In the genomic region with DNA sequence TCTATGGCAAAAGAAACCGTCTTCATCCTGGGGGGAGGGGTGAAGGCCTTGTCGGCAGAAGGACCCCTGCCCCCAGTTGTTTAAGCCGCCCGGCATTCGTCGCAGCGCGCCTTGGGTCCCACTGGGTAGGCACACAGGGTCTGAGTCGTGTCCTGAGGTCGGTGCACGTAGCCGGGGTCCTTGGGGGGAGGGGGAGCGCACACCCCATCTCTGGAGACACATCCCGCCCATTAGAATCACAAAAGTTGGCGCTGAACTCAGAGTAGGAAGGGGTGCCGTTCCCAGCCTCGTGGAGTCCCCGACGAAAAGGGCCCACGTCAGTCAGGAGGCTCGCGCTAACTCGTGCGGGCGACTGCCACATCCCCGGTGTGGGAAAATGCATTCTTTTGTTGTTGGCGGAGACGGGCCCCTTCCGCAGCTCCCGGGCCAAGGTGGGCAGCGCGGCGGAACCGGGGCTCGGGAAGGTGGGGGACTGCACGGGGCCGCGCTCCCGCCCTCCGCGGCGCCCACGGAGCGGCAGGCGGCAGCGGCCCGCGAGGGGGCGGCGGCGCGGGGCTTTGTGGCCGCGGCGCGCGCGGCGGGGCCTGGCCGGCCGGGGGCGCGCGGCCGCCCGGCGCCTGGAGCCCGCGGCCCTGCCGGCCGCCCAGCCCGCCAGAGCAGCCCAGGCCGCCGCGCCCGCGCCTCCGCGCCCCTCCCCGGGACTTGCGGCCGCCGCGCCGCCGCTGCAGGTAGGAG, we compare ENCODE assay signal across 8 mouse cellular contexts. TPM values are rescaled to one million over a fixed set of nuclear protein-coding genes. Genes with fewer than 3 reads are reported as not detected.
A peak's percentile ranks its signal among the peaks of the same experiment; 100 is the strongest.
DNase-seq lines count a peak whose midpoint lies in the region; ATAC-seq and TF ChIP-seq lines count a peak whose summit lies in the region.

TSS of gene Msantd3 (plus strand) at position 95 of the 735 bp plus-strand sequence.

- H3K9ac ChIP-seq in intestine, postnatal 0 days (ENCODE audit: low read depth, low read length) = peak within 1 kb of the TSS; percentile 83
- H3K9ac ChIP-seq in limb, embryonic 15.5 days = peak within 1 kb of the TSS; percentile 98
- peak within 1 kb of the TSS; percentile 98 for H3K9ac ChIP-seq in midbrain, embryonic 15.5 days
- H3K9ac ChIP-seq in stomach, postnatal 0 days (ENCODE audit: low read length) = peak within 1 kb of the TSS; percentile 94

- 5% methylated on average over 86 of the region's 86 CpGs for WGBS in embryonic facial prominence, embryonic 10.5 days
- WGBS in intestine, postnatal 0 days = 1% methylated on average over 59 of the region's 86 CpGs
- under 1% methylated on average over 58 of the region's 86 CpGs for WGBS in limb, embryonic 15.5 days
- WGBS in midbrain, embryonic 15.5 days = under 1% methylated on average over 73 of the region's 86 CpGs
- WGBS in stomach, postnatal 0 days = 1% methylated on average over 43 of the region's 86 CpGs

- peak within 1 kb of the TSS; percentile 88 for H3K4me2 ChIP-seq in intestine, postnatal 0 days (replicated peaks; ENCODE audit: low read depth)
- peak within 1 kb of the TSS; percentile 65 for H3K4me2 ChIP-seq in limb, embryonic 15.5 days
- peak within 1 kb of the TSS; percentile 94 for H3K4me2 ChIP-seq in midbrain, embryonic 15.5 days
- peak within 1 kb of the TSS; percentile 76 for H3K4me2 ChIP-seq in stomach, postnatal 0 days (replicated peaks; ENCODE audit: low read depth)

- H3K27me3 ChIP-seq in embryonic facial prominence, embryonic 10.5 days (replicated peaks; ENCODE audit: low read depth, poor library complexity, severe bottlenecking) = no peaks in the 10 kb centered on the region
- no peaks in the 10 kb centered on the region for H3K27me3 ChIP-seq in intestine, postnatal 0 days (replicated peaks; ENCODE audit: control insufficient read depth, insufficient read depth, low read length)
- H3K27me3 ChIP-seq in limb, embryonic 15.5 days = no peaks in the 10 kb centered on the region
- H3K27me3 ChIP-seq in midbrain, embryonic 15.5 days (replicated peaks) = no peaks in the 10 kb centered on the region
- no peaks in the 10 kb centered on the region for H3K27me3 ChIP-seq in stomach, postnatal 0 days (ENCODE audit: control insufficient read depth, insufficient read depth, low read length)

- H3K4me3 ChIP-seq in embryonic facial prominence, embryonic 10.5 days = peak within 1 kb of the TSS; percentile 88
- H3K4me3 ChIP-seq in intestine, postnatal 0 days (ENCODE audit: low read depth, low read length) = peak within 1 kb of the TSS; percentile 55
- H3K4me3 ChIP-seq in limb, embryonic 15.5 days = peak within 1 kb of the TSS; percentile 75
- peak within 1 kb of the TSS; percentile 89 for H3K4me3 ChIP-seq in midbrain, embryonic 15.5 days
- peak within 1 kb of the TSS; percentile 70 for H3K4me3 ChIP-seq in stomach, postnatal 0 days (ENCODE audit: low read depth, low read length)

- peaks cover 48% of the 10 kb centered on the region for H3K4me1 ChIP-seq in embryonic facial prominence, embryonic 10.5 days
- 0 out of 2 replicates have a peak, but pooled peaks cover 2% of the 10 kb centered on the region for H3K4me1 ChIP-seq in intestine, postnatal 0 days (replicated peaks; ENCODE audit: control insufficient read depth, insufficient read depth, low read length)
- H3K4me1 ChIP-seq in limb, embryonic 15.5 days = peaks cover 9% of the 10 kb centered on the region
- H3K4me1 ChIP-seq in midbrain, embryonic 15.5 days = peaks cover 43% of the 10 kb centered on the region
- no peaks in the 10 kb centered on the region; the same call in none of the 2 replicates for H3K4me1 ChIP-seq in stomach, postnatal 0 days (replicated peaks; ENCODE audit: control insufficient read depth, insufficient read depth)

- ATAC-seq in intestine, postnatal 0 days = peak; percentile 56
- peak; percentile 68 for ATAC-seq in limb, embryonic 15.5 days (ENCODE audit: insufficient number of reproducible peaks, low FRiP score, low TSS enrichment, low read depth)
- peak; percentile 83 for ATAC-seq in midbrain, embryonic 15.5 days (replicated peaks)
- peak; percentile 76 for ATAC-seq in stomach, postnatal 0 days (ENCODE audit: low FRiP score, low TSS enrichment)

- H3K9me3 ChIP-seq in embryonic facial prominence, embryonic 10.5 days = no peaks in the 10 kb centered on the region
- no peaks in the 10 kb centered on the region for H3K9me3 ChIP-seq in intestine, postnatal 0 days (ENCODE audit: control insufficient read depth)
- H3K9me3 ChIP-seq in limb, embryonic 15.5 days = no peaks in the 10 kb centered on the region
- no peaks in the 10 kb centered on the region for H3K9me3 ChIP-seq in midbrain, embryonic 15.5 days
- no peaks in the 10 kb centered on the region for H3K9me3 ChIP-seq in stomach, postnatal 0 days (ENCODE audit: control insufficient read depth, low read length)

- no peak for TF ChIP-seq EP300 in stomach, postnatal 0 days (optimal IDR thresholded peaks at IDR 0.05)

- DNase-seq in left cerebral cortex, adult 18-20 months (ENCODE audit: low spot score in 2 of 2) = peak; percentile 44 to 46
- no peak for DNase-seq in left cerebral cortex, adult 11 months (ENCODE audit: low spot score)
- DNase-seq in embryonic facial prominence, embryonic 10.5 days (ENCODE audit: low spot score) = peak; percentile 82
- peak; percentile 95 for DNase-seq in heart, adult 11 months
- peak; percentile 62 for DNase-seq in stomach, postnatal 0 days (ENCODE audit: low spot score)

- H3K36me3 ChIP-seq in embryonic facial prominence, embryonic 10.5 days (replicated peaks) = no peaks in the 10 kb centered on the region
- H3K36me3 ChIP-seq in intestine, postnatal 0 days (ENCODE audit: control insufficient read depth, insufficient read depth) = no peaks in the 10 kb centered on the region
- H3K36me3 ChIP-seq in limb, embryonic 15.5 days = no peaks in the 10 kb centered on the region
- no peaks in the 10 kb centered on the region for H3K36me3 ChIP-seq in midbrain, embryonic 15.5 days (replicated peaks)
- H3K36me3 ChIP-seq in stomach, postnatal 0 days (ENCODE audit: control insufficient read depth, insufficient read depth, low read length) = no peaks in the 10 kb centered on the region

- H3K27ac ChIP-seq in embryonic facial prominence, embryonic 10.5 days (replicated peaks) = peak within 1 kb of the TSS; percentile 99
- H3K27ac ChIP-seq in intestine, postnatal 0 days (ENCODE audit: low read depth, low read length) = peak within 1 kb of the TSS; percentile 73
- peak within 1 kb of the TSS; percentile 85 for H3K27ac ChIP-seq in limb, embryonic 15.5 days
- peak within 1 kb of the TSS; percentile 93 for H3K27ac ChIP-seq in midbrain, embryonic 15.5 days
- H3K27ac ChIP-seq in stomach, postnatal 0 days (replicated peaks) = peak within 1 kb of the TSS; percentile 88

- TF ChIP-seq CTCF in intestine, postnatal 0 days (IDR thresholded peaks at IDR 0.05; ENCODE audit: low read depth) = no peak
- no peak for TF ChIP-seq CTCF in stomach, postnatal 0 days (IDR thresholded peaks at IDR 0.05; ENCODE audit: low read depth)

RNA-seq across cellular contexts. Expression of gene Msantd3, which starts in this region (rescaled TPM):
- total RNA-seq in left cerebral cortex, adult 18-20 months (2021) = 10 to 100 TPM; 18.1 to 19.7 TPM
- polyA plus RNA-seq in embryonic facial prominence, embryonic 10.5 days (2016; fragmentation: Nextera tagmentation; extraction: Ambion mirVana) = 53.9 and 60.7 TPM in 2 replicates
- 6.8 and 7.0 TPM in 2 replicates for polyA plus RNA-seq in intestine, postnatal 0 days (2015; fragmentation: Nextera tagmentation; extraction: Ambion mirVana)
- 25.6 and 25.9 TPM in 2 replicates for polyA plus RNA-seq in limb, embryonic 15.5 days (2015; fragmentation: Nextera tagmentation; extraction: Ambion mirVana)
- polyA plus RNA-seq in midbrain, embryonic 15.5 days (2015; fragmentation: Nextera tagmentation; extraction: Ambion mirVana) = 33.3 and 33.4 TPM in 2 replicates
- polyA plus RNA-seq in stomach, postnatal 0 days (2015; fragmentation: Nextera tagmentation; extraction: Ambion mirVana) = 11.0 and 11.4 TPM in 2 replicates
